Mouse (Mus musculus): ENCODE data around the gene Anxa6.

- TF ChIP-seq CTCF (IDR thresholded peaks at IDR 0.05; ENCODE audit: extremely low read depth, insufficient read length, insufficient replicate concordance, low read depth, low read length) (no peak), POLR2A (IDR thresholded peaks at IDR 0.05; ENCODE audit: low read depth, low read length) (no peak)
Observed at GRCm38 (mm10) chr11:55057511-55057910, 24.3 kb upstream of the Anxa6 start.

Measured in small intestine, adult 2 months (tissue).